Mouse (Mus musculus) stomach, postnatal 0 days (tissue): ENCODE results near the gene Pold3. TPM values are rescaled to one million over a fixed set of nuclear protein-coding genes. Genes with fewer than 3 reads are reported as not detected.

Experiments used
- ATAC-seq: fragments of 200-750 bp; cut with Nextera tagmentation; 2 replicates; pipeline ENCODE4 v1.8.0; 2017; ENCODE audit not compliant: low FRiP score, low TSS enrichment
- DNase-seq: peaks from one replicate; pipeline ENCODE4 v3.0.0-alpha.2; 2016; ENCODE audit warnings: low spot score
- H3K27ac ChIP-seq: fragments of 300-500 bp; sonication (generic); replicated peaks from 2 replicates; pipeline ENCODE4 v1.5.1; 2014; ENCODE audit warnings: mild to moderate bottlenecking, control low read depth
- H3K27me3 ChIP-seq: fragments of 300-500 bp; sonication (generic); 2 replicates; pipeline ENCODE4 v1.6.1; 2014; ENCODE audit warnings: low read length; ENCODE audit not compliant: control insufficient read depth, insufficient read depth
- H3K36me3 ChIP-seq: fragments of 300-500 bp; sonication (generic); 2 replicates; pipeline ENCODE4 v1.6.1; 2014; ENCODE audit warnings: low read length, mixed read lengths; ENCODE audit not compliant: control insufficient read depth, insufficient read depth
- H3K4me1 ChIP-seq: fragments of 300-500 bp; sonication (generic); replicated peaks from 2 replicates; pipeline ENCODE4 v1.6.1; 2014; ENCODE audit warnings: antibody characterized with exemption; ENCODE audit not compliant: control insufficient read depth, insufficient read depth
- H3K4me2 ChIP-seq: fragments of 300-500 bp; sonication (generic); replicated peaks from 2 replicates; pipeline ENCODE4 v1.6.1; 2014; ENCODE audit warnings: low read depth, mild to moderate bottlenecking, control low read depth, moderate library complexity
- H3K4me3 ChIP-seq: fragments of 300-500 bp; sonication (generic); 2 replicates; pipeline ENCODE4 v1.5.1; 2014; ENCODE audit warnings: low read depth, low read length, control low read depth
- H3K9ac ChIP-seq: fragments of 300-500 bp; sonication (generic); 2 replicates; pipeline ENCODE4 v1.6.1; 2014; ENCODE audit warnings: mild to moderate bottlenecking, low read length, control low read depth, mixed read lengths
- H3K9me3 ChIP-seq: fragments of 300-500 bp; sonication (generic); 2 replicates; pipeline ENCODE4 v1.6.1; 2016; ENCODE audit warnings: low read length; ENCODE audit not compliant: control insufficient read depth
- CTCF ChIP-seq: IDR thresholded peaks from 2 replicates; pipeline ENCODE4 v1.5.1; 2016; ENCODE audit warnings: antibody characterized with exemption, low read depth, mild to moderate bottlenecking, moderate library complexity
- EP300 ChIP-seq: optimal IDR thresholded peaks from 2 replicates; pipeline ENCODE3; 2016; ENCODE audit warnings: antibody characterized with exemption
- whole genome bisulfite sequencing: fragments of 180-500 bp; shearing (Covaris S2); extraction: QIAGEN DNeasy Blood & Tissue Kit; methylation state at CpG from one replicate; pipeline ENCODE4 v1.1.7; 2014; 5-methylcytosine and 5-hydroxymethylcytosine counted together
- polyA plus RNA-seq: library from polyadenylated mRNA; unstranded; fragments of >200 nt; fragmentation: Nextera tagmentation; extraction: Ambion mirVana; gene quantifications from 2 replicates; pipeline ENCODE4 v1.2.1, GENCODE M21; 2015

Gene Pold3
- polyA plus RNA-seq, 1 experiment from 2014 or later: 18.6 TPM

DNA sequence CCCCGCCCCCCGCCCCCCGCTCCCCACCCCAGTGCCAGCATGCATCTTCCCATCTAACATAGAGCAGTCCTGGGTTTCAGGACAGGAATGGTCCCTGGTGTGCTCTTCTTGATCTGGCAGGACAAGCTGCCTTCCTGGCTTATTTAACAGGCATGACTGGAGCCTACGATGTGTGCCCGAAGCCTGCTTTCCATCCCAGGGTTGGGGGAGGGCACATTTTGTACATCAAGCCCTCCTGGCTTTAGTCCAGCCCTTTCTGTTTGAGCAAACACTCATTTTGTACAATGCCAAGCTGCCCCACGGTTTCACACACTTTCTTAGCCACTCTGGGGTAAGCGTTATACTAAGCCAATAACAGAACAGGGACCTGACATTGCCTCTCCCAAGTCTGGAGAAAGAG lies 85.3 kb downstream of the Pold3 start:
- DNase-seq: no peak
- Histone ChIP-seq H3K4me1 (no peaks in the 10 kb centered on the region), H3K9me3 (no peaks in the 10 kb centered on the region), H3K27ac (no peak overlapping the region), H3K27me3 (no peaks in the 10 kb centered on the region), H3K4me3 (no peak overlapping the region), H3K36me3 (no peaks in the 10 kb centered on the region), H3K9ac (no peak overlapping the region), H3K4me2 (no peak overlapping the region)
- WGBS: 61% methylated on average over 7 of the region's 7 CpGs
- no peak for TF ChIP-seq CTCF
- TF ChIP-seq EP300: no peak
- ATAC-seq: no peak

DNA sequence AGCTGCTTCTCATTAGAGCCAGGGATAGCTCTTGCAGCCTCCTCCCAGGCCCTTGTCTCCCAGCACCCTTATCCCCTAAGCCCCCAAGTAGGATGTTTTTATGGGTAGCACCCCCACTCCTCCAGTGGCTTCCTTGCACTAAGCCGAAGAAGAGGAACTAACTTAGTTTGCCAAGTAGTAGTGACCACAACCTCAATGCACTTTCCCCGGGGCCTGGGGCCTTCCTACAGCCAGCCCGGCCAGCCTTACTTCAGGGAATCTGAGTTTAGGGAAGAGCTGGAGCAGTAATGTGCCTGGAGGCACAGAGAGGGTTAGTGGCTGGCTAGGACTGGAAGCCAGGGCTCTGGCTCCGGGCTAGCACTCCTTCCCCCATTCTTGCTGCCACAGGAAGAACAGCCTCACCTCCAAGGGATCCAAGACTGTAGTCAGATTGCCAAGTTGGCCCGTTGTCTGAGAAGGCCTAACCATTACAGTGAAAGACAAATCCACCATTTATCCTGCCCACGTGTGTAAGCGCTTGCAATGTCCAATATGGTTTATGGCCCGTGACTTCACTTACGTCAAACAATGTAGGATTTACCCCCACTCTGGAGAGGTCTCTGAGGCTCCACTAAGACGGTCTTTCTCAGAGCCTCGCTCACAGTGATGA lies 86.4 kb downstream of the Pold3 start:
- no peak; the same call in 1 of the 2 replicates for ATAC-seq
- no peaks in the 10 kb centered on the region for H3K27me3 ChIP-seq

DNA sequence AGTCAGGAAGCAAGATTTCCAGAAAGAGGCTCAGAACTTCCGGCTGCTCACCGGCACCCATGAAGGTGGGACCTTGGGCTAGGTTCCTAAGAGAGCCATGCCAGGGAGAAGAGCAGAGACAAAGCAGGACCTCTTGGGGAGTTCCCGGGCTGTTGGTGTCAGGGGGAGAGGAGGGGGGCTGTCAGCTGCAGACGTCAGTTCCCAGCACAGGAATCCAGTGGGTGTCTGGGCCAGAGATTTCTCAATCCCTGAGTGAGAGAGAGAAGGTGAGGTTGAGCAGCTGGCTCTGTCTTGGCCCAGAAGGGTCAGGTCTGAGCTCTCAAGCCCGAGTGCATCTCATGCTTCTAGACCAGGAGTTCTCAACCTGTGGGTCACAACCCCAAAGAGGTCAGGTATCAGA lies 87.7 kb downstream of the Pold3 start:
- DNase-seq: no peak
- Histone ChIP-seq H3K4me1 (no peaks in the 10 kb centered on the region), H3K9ac (no peak overlapping the region), H3K36me3 (no peaks in the 10 kb centered on the region), H3K4me2 (no peak overlapping the region), H3K27ac (no peak overlapping the region), H3K9me3 (no peaks in the 10 kb centered on the region), H3K27me3 (no peaks in the 10 kb centered on the region), H3K4me3 (no peak overlapping the region)
- WGBS: 39% methylated on average over 5 of the region's 5 CpGs
- TF ChIP-seq EP300 (no peak), CTCF (no peak)
- ATAC-seq: peak; percentile 27; the same call in 1 of the 2 replicates

More for the DNA sequence above, 86.4 kb downstream of the Pold3 start:
- H3K4me1 ChIP-seq: no peaks in the 10 kb centered on the region
- no peak for DNase-seq
- no peak overlapping the region for H3K4me2 ChIP-seq
- no peaks in the 10 kb centered on the region for H3K36me3 ChIP-seq
- TF ChIP-seq CTCF: no peak
- no peak for TF ChIP-seq EP300
- no peaks in the 10 kb centered on the region for H3K9me3 ChIP-seq
- no peak overlapping the region for H3K9ac ChIP-seq
- H3K27ac ChIP-seq: no peak overlapping the region
- WGBS: 61% methylated on average over 11 of the region's 11 CpGs
- H3K4me3 ChIP-seq: no peak overlapping the region

Other genes starting within 250 kb of the Pold3 start
- 1.8 and 2.0 TPM in 2 replicates for gene Rnf169, start 141.1 kb downstream of the Pold3 start, polyA plus RNA-seq
- 0.44 and 2.0 TPM in 2 replicates for gene Chrdl2, start 115.4 kb downstream of the Pold3 start, polyA plus RNA-seq
- gene Lipt2, start 37.7 kb upstream of the Pold3 start, polyA plus RNA-seq: 8.8 and 10.2 TPM in 2 replicates
- 3.8 and 4.7 TPM in 2 replicates for gene Kcne3, start 54.9 kb upstream of the Pold3 start, polyA plus RNA-seq
- 0.90 and 1.0 TPM in 2 replicates for gene Pgm2l1, start 105.8 kb upstream of the Pold3 start, polyA plus RNA-seq
- 1.2 and 1.4 TPM in 2 replicates for gene P4ha3, start 164.0 kb upstream of the Pold3 start, polyA plus RNA-seq